Mouse (Mus musculus) C2C12 (cell line): ENCODE data around the gene Foxp1.

Experiments
- CEBPB ChIP-seq: IDR thresholded peaks from one replicate; pipeline ENCODE4 v1.6.1; 2011; ENCODE audit warnings: low read depth, mild to moderate bottlenecking, control low read depth, moderate library complexity
- CTCF ChIP-seq: IDR thresholded peaks from one replicate; pipeline ENCODE4 v1.5.1; 2011; ENCODE audit not compliant: control insufficient read depth, insufficient read depth, insufficient read length
- MAX ChIP-seq: IDR thresholded peaks from one replicate; pipeline ENCODE4 v1.6.1; 2011; ENCODE audit warnings: mild to moderate bottlenecking, control low read depth
- MYOD1 ChIP-seq: IDR thresholded peaks from one replicate; pipeline ENCODE4 v1.6.1; 2011; ENCODE audit warnings: low read depth; ENCODE audit not compliant: control insufficient read depth, insufficient read length
- MYOG ChIP-seq: IDR thresholded peaks from one replicate; pipeline ENCODE4 v1.6.1; 2011; ENCODE audit not compliant: control insufficient read depth, insufficient read length; ENCODE audit errors: extremely low read depth
- USF1 ChIP-seq: IDR thresholded peaks from one replicate; pipeline ENCODE4 v1.6.1; 2011; ENCODE audit warnings: low read depth, mild to moderate bottlenecking, control low read depth, moderate library complexity

- TF ChIP-seq USF1 (no peak), CTCF (no peak), MAX (no peak), MYOD1 (no peak), CEBPB (no peak), MYOG (no peak)
Observed at GRCm38 (mm10) chr6:98876401-98876800, 646.1 kb downstream of the Foxp1 start.
